Mouse (Mus musculus): ENCODE data around the gene Amigo2. TPM values are rescaled to one million over a fixed set of nuclear protein-coding genes. Genes with fewer than 3 reads are reported as not detected.
A peak's percentile ranks its signal among the peaks of the same experiment; 100 is the strongest.

Gene Amigo2
- total and polyA plus RNA-seq, 2 experiments, result 0.76 to 7.0 TPM

DNA sequence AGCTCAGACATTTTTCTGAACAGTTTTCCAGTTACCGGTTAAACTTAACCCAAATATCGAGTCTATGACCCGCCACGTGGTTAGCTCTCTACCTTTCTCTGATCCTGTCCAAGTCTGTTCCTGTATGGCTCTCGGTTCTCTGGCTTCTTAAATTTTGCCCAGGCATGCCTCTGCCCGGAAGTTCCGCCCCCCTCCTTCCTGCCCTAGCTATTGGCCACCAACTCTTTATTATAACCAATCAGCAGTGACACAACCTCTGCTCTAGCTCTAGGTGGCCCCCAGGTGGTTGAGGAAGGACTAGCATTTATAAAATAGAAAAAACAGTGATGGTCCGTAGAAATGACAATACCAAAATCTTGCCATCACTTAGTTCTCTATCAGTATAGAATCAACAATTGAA is 40.6 kb downstream of the Amigo2 start:
- 97% methylated on average over 8 of the region's 8 CpGs for WGBS
- Histone ChIP-seq H3K27ac (replicated peaks; ENCODE audit: insufficient read depth, low read depth, low read length) (no peak overlapping the region), H3K27me3 (ENCODE audit: control insufficient read depth, insufficient read depth, low read length) (no peaks in the 10 kb centered on the region), H3K4me3 (ENCODE audit: insufficient read depth, low read depth, low read length) (no peak overlapping the region), H3K79me2 (ENCODE audit: control insufficient read depth, insufficient read depth, low read length) (no peaks in the 10 kb centered on the region), H3K9ac (ENCODE audit: low read depth, low read length) (no peak overlapping the region), H3K4me1 (ENCODE audit: control insufficient read depth, insufficient read depth, low read length) (no peaks in the 10 kb centered on the region), H3K36me3 (ENCODE audit: control insufficient read depth, insufficient read depth, low read length) (no peaks in the 10 kb centered on the region)
- TF ChIP-seq POLR2A (IDR thresholded peaks at IDR 0.05; ENCODE audit: extremely low read depth, insufficient read depth, low read length) (no peak), CTCF (IDR thresholded peaks at IDR 0.05; ENCODE audit: low read depth, low read length) (no peak)
- no peak for DNase-seq (ENCODE audit: extremely low read depth, low read depth, low spot score)

DNA sequence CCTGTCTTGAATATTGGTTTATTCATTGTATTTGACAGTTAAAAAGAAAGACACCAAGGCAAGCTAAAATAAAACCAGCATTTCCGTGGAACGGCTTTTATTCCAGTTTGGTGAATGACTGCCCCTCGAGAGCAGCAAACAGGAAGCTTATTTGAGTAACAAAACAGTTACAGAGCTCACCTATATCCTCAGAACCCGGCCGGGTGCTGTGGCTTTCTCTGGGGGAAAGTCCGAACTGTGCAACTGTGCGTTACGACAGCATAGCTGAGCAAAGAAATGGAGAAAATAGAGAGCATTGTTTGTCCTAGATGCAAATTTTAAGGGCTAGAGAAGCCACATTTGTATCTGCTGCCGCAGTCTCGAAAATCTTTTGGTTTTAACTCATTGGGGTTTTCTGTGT is 41.3 kb downstream of the Amigo2 start:
- TF ChIP-seq POLR2A (IDR thresholded peaks at IDR 0.05; ENCODE audit: extremely low read depth, insufficient read depth, low read length), result no peak
- TF ChIP-seq CTCF (IDR thresholded peaks at IDR 0.05; ENCODE audit: low read depth, low read length), result no peak
- H3K36me3 ChIP-seq (ENCODE audit: control insufficient read depth, insufficient read depth, low read length), result no peaks in the 10 kb centered on the region
- H3K4me1 ChIP-seq (ENCODE audit: control insufficient read depth, insufficient read depth, low read length), result no peaks in the 10 kb centered on the region
- no peaks in the 10 kb centered on the region for H3K27me3 ChIP-seq (ENCODE audit: control insufficient read depth, insufficient read depth, low read length)
- H3K79me2 ChIP-seq (ENCODE audit: control insufficient read depth, insufficient read depth, low read length), result no peaks in the 10 kb centered on the region
- no peak overlapping the region for H3K4me3 ChIP-seq (ENCODE audit: insufficient read depth, low read depth, low read length)
- WGBS, result 34% methylated on average over 10 of the region's 10 CpGs
- peak; percentile 57 for DNase-seq (ENCODE audit: extremely low read depth, low read depth, low spot score)
- no peak overlapping the region for H3K27ac ChIP-seq (replicated peaks; ENCODE audit: insufficient read depth, low read depth, low read length)
- no peak overlapping the region for H3K9ac ChIP-seq (ENCODE audit: low read depth, low read length)

DNA sequence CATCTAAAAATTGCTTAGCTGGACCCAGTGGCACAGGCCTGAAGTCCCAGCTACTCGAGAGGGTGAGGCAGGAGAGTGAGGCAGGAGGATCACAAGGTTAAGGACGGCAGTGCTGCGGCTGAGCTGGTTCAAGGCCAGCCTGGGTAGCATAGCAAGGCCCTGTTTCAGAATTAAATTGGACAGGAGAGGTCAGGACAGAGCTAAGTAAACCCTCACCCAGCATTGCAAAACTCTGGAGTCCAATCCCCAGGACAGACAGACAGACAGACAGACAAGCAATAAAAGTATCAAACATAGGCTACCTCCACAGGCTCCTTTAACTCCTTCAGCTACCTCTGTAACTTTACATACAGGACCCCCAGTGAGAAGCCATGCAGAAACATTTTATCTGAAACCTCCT is 42.2 kb downstream of the Amigo2 start:
- Histone ChIP-seq H3K9ac (ENCODE audit: low read depth, low read length) (no peak overlapping the region), H3K4me3 (ENCODE audit: insufficient read depth, low read depth, low read length) (no peak overlapping the region), H3K27me3 (ENCODE audit: control insufficient read depth, insufficient read depth, low read length) (no peaks in the 10 kb centered on the region), H3K79me2 (ENCODE audit: control insufficient read depth, insufficient read depth, low read length) (no peaks in the 10 kb centered on the region), H3K4me1 (ENCODE audit: control insufficient read depth, insufficient read depth, low read length) (no peaks in the 10 kb centered on the region), H3K27ac (replicated peaks; ENCODE audit: insufficient read depth, low read depth, low read length) (no peak overlapping the region), H3K36me3 (ENCODE audit: control insufficient read depth, insufficient read depth, low read length) (no peaks in the 10 kb centered on the region)
- DNase-seq (ENCODE audit: extremely low read depth, low read depth, low spot score), result peak; percentile 81
- 16% methylated on average over 3 of the region's 3 CpGs for WGBS
- TF ChIP-seq CTCF (IDR thresholded peaks at IDR 0.05; ENCODE audit: low read depth, low read length) (peak; percentile 21; the same call in 1 of the 2 replicates), POLR2A (IDR thresholded peaks at IDR 0.05; ENCODE audit: extremely low read depth, insufficient read depth, low read length) (no peak)

DNA sequence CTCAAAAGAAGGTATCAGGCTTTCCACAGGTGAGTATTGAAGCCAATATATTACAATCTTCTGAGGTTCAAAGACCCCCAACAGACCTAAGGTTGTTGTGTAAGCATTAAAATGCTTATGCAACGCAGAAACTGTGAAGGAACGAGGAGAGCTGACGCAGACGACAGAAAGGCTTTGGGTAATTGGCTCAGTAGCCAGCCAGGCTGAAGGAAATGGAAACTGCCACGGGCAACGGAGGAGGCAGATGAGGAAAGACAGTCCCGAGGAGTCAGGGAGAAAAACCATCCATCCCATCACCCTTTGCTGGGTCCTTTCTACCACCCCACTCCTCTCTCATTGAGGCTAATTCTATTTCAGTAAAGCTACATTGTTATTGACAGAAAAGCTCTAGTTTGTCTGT is 50.4 kb downstream of the Amigo2 start:
- H3K27ac ChIP-seq (replicated peaks; ENCODE audit: insufficient read depth, low read depth, low read length), result no peak overlapping the region
- no peaks in the 10 kb centered on the region for H3K79me2 ChIP-seq (ENCODE audit: control insufficient read depth, insufficient read depth, low read length)
- DNase-seq (ENCODE audit: extremely low read depth, low read depth, low spot score), result no peak
- no peaks in the 10 kb centered on the region for H3K27me3 ChIP-seq (ENCODE audit: control insufficient read depth, insufficient read depth, low read length)
- H3K9ac ChIP-seq (ENCODE audit: low read depth, low read length), result no peak overlapping the region
- no peak for TF ChIP-seq POLR2A (IDR thresholded peaks at IDR 0.05; ENCODE audit: extremely low read depth, insufficient read depth, low read length)
- TF ChIP-seq CTCF (IDR thresholded peaks at IDR 0.05; ENCODE audit: low read depth, low read length), result no peak
- no peaks in the 10 kb centered on the region for H3K36me3 ChIP-seq (ENCODE audit: control insufficient read depth, insufficient read depth, low read length)
- 85% methylated on average over 7 of the region's 7 CpGs for WGBS
- no peaks in the 10 kb centered on the region for H3K4me1 ChIP-seq (ENCODE audit: control insufficient read depth, insufficient read depth, low read length)
- H3K4me3 ChIP-seq (ENCODE audit: insufficient read depth, low read depth, low read length), result no peak overlapping the region

DNA sequence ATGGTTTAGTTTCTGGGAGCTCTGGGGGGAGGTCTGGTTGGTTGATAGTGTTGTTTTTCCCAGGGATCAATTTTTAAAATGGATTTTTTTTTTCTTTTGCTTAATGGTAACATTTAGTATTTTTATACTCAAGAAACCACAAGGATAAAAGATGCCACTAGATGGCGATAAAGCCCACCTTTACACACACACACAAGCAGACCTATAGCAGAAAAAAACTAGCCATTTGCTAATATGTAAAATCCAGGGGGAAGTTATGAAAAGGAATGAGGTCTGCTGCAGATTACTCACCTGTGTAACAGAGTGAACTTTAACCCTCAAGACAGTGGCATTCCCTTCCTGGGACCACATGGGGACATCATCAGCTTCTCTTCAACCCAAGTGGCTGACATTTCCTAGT is 51.5 kb downstream of the Amigo2 start:
- TF ChIP-seq CTCF (IDR thresholded peaks at IDR 0.05; ENCODE audit: low read depth, low read length) (peak; percentile 26; the same call in 1 of the 2 replicates), POLR2A (IDR thresholded peaks at IDR 0.05; ENCODE audit: extremely low read depth, insufficient read depth, low read length) (no peak)
- Histone ChIP-seq H3K79me2 (ENCODE audit: control insufficient read depth, insufficient read depth, low read length) (no peaks in the 10 kb centered on the region), H3K27ac (replicated peaks; ENCODE audit: insufficient read depth, low read depth, low read length) (no peak overlapping the region), H3K9ac (ENCODE audit: low read depth, low read length) (no peak overlapping the region), H3K4me3 (ENCODE audit: insufficient read depth, low read depth, low read length) (no peak overlapping the region), H3K27me3 (ENCODE audit: control insufficient read depth, insufficient read depth, low read length) (no peaks in the 10 kb centered on the region), H3K36me3 (ENCODE audit: control insufficient read depth, insufficient read depth, low read length) (no peaks in the 10 kb centered on the region), H3K4me1 (ENCODE audit: control insufficient read depth, insufficient read depth, low read length) (no peaks in the 10 kb centered on the region)
- 0% methylated on average over 1 of the region's 1 CpGs for WGBS
- DNase-seq (ENCODE audit: extremely low read depth, low read depth, low spot score), result peak; percentile 67

Other genes starting within 250 kb of the Amigo2 start
- 1,197 and 1,621 TPM in 2 replicates for gene Slc38a4, start 191.3 kb downstream of the Amigo2 start, total RNA-seq (2014; rRNA removed)
- gene Slc38a4, start 191.3 kb downstream of the Amigo2 start, polyA plus RNA-seq (2012; rRNA removed), result 659 and 663 TPM in 2 replicates
- gene Pced1b, start 180 bp downstream of the Amigo2 start, total RNA-seq (2014; rRNA removed), result 0.92 and 1.9 TPM in 2 replicates
- 4.1 and 5.6 TPM in 2 replicates for gene Pced1b, start 180 bp downstream of the Amigo2 start, polyA plus RNA-seq (2012; rRNA removed)

Measured in liver, adult 2 months (tissue).